Mouse (Mus musculus) MEL (cell line): ENCODE measurements at regions not wholly inside any gene's neighbourhood (a gene's known extent, or its start where the extent isn't known, plus 50 kb on each side); places are given as distances from the start of the nearest gene placed in this dataset.

Source experiments
- DNase-seq: peaks from one replicate; pipeline ENCODE4 v3.0.0; 2011; ENCODE audit warnings: low read depth, low spot score
- H3K27ac ChIP-seq: 2 replicates; pipeline ENCODE4 v1.5.1; 2012; ENCODE audit warnings: low read depth, mild to moderate bottlenecking, control low read depth, low read length, moderate library complexity; ENCODE audit not compliant: control insufficient read depth
- H3K27me3 ChIP-seq, 2 experiments: fragments of 150-350 bp in 1 of 2; sonication (generic) in 1 of 2; 2 replicates each; pipeline ENCODE4 v1.6.1; 2012; ENCODE audit warnings: low read length in 2 of 2, mild to moderate bottlenecking in 2 of 2, improper control_type of control experiment in 1 of 2, moderate library complexity in 1 of 2; ENCODE audit not compliant: insufficient read depth in 2 of 2, control insufficient read depth in 1 of 2
- H3K36me3 ChIP-seq, 2 experiments: 2 replicates each; pipeline ENCODE4 v1.6.1; 2012 to 2014; ENCODE audit warnings: low read length in 2 of 2, improper control_type of control experiment in 1 of 2, inconsistent platforms in 1 of 2, mild to moderate bottlenecking in 1 of 2; ENCODE audit not compliant: insufficient read depth in 2 of 2, control insufficient read depth in 1 of 2
- H3K4me1 ChIP-seq, 2 experiments: fragments of 150-350 bp in 1 of 2; sonication (generic) in 1 of 2; 2 replicates each; pipeline ENCODE4 v1.6.1; 2012; ENCODE audit warnings: low read length in 2 of 2, improper control_type of control experiment in 1 of 2, mild to moderate bottlenecking in 1 of 2; ENCODE audit not compliant: insufficient read depth in 2 of 2, control insufficient read depth in 1 of 2
- H3K4me3 ChIP-seq, 2 experiments: fragments of 150-350 bp in 1 of 2; sonication (generic) in 1 of 2; 2 replicates each; pipeline ENCODE4 v1.5.1; 2012; ENCODE audit warnings: low read depth in 2 of 2, low read length in 2 of 2, mild to moderate bottlenecking in 2 of 2, moderate library complexity in 2 of 2, control low read depth in 1 of 2, improper control_type of control experiment in 1 of 2; ENCODE audit not compliant: control insufficient read depth in 1 of 2, insufficient read depth in 1 of 2
- H3K79me2 ChIP-seq: 2 replicates; pipeline ENCODE4 v1.6.1; 2012; ENCODE audit warnings: mild to moderate bottlenecking, low read length, moderate library complexity; ENCODE audit not compliant: control insufficient read depth, poor library complexity, insufficient read depth
- H3K9ac ChIP-seq: 2 replicates; pipeline ENCODE4 v1.6.1; 2012; ENCODE audit warnings: low read depth, mild to moderate bottlenecking, control low read depth, low read length, moderate library complexity; ENCODE audit not compliant: control insufficient read depth, poor library complexity, severe bottlenecking
- H3K9me3 ChIP-seq: fragments of 150-350 bp; sonication (generic); replicated peaks from 2 replicates; pipeline ENCODE4 v1.6.1; 2012; ENCODE audit warnings: mild to moderate bottlenecking, low read length, improper control_type of control experiment, moderate library complexity; ENCODE audit not compliant: insufficient read depth
- BHLHE40 ChIP-seq: IDR thresholded peaks from 2 replicates; pipeline ENCODE4 v1.6.1; 2012; ENCODE audit warnings: low read depth, mild to moderate bottlenecking, inconsistent platforms, low read length, improper control_type of control experiment, borderline replicate concordance
- CHD1 ChIP-seq: IDR thresholded peaks from 2 replicates; pipeline ENCODE4 v1.6.1; 2012; ENCODE audit warnings: low read depth, mild to moderate bottlenecking, inconsistent platforms, low read length, improper control_type of control experiment
- CHD2 ChIP-seq: IDR thresholded peaks from 2 replicates; pipeline ENCODE4 v1.6.1; 2011; ENCODE audit warnings: low read length, improper control_type of control experiment
- ETS1 ChIP-seq: IDR thresholded peaks from 2 replicates; pipeline ENCODE4 v1.6.1; 2012; ENCODE audit warnings: low read depth, mild to moderate bottlenecking, inconsistent platforms, low read length, improper control_type of control experiment, moderate library complexity
- GATA1 ChIP-seq: IDR thresholded peaks from 2 replicates; pipeline ENCODE4 v1.6.1; 2011; ENCODE audit warnings: low read depth, low read length, improper control_type of control experiment
- JUND ChIP-seq: IDR thresholded peaks from 2 replicates; pipeline ENCODE4 v1.6.1; 2011; ENCODE audit warnings: low read depth, mild to moderate bottlenecking, improper control_type of control experiment, low read length
- MAFK ChIP-seq: IDR thresholded peaks from 2 replicates; pipeline ENCODE4 v1.6.1; 2011; ENCODE audit warnings: low read depth, mild to moderate bottlenecking, low read length, improper control_type of control experiment, borderline replicate concordance
- MAX ChIP-seq: IDR thresholded peaks from 2 replicates; pipeline ENCODE4 v1.6.1; 2011; ENCODE audit warnings: low read length, improper control_type of control experiment
- MYB ChIP-seq: IDR thresholded peaks from 2 replicates; pipeline ENCODE4 v1.6.1; 2011; ENCODE audit warnings: mild to moderate bottlenecking, low read depth, low read length, improper control_type of control experiment
- MYC ChIP-seq: IDR thresholded peaks from 2 replicates; pipeline ENCODE4 v1.6.1; 2011; ENCODE audit warnings: low read depth, mild to moderate bottlenecking, low read length, improper control_type of control experiment, moderate library complexity
- NELFE ChIP-seq: IDR thresholded peaks from 2 replicates; pipeline ENCODE4 v1.6.1; 2011; ENCODE audit warnings: low read depth, low read length, improper control_type of control experiment
- NRF1 ChIP-seq: IDR thresholded peaks from 2 replicates; pipeline ENCODE4 v1.6.1; 2014; ENCODE audit warnings: low read depth, mild to moderate bottlenecking, inconsistent platforms, low read length, improper control_type of control experiment, moderate library complexity; ENCODE audit not compliant: poor library complexity, insufficient read depth, severe bottlenecking
- POLR2AphosphoS2 ChIP-seq: IDR thresholded peaks from 2 replicates; pipeline ENCODE4 v1.6.1; 2011; ENCODE audit warnings: low read length, improper control_type of control experiment
- RAD21 ChIP-seq: IDR thresholded peaks from 2 replicates; pipeline ENCODE4 v1.6.1; 2011; ENCODE audit warnings: mild to moderate bottlenecking, low read depth, low read length, improper control_type of control experiment
- SMC3 ChIP-seq: IDR thresholded peaks from 2 replicates; pipeline ENCODE4 v1.6.1; 2011; ENCODE audit warnings: low read depth, low read length, improper control_type of control experiment
- TBP ChIP-seq: IDR thresholded peaks from 2 replicates; pipeline ENCODE4 v1.8.0; 2011; ENCODE audit warnings: low read depth, low read length, improper control_type of control experiment
- USF1 ChIP-seq: IDR thresholded peaks from 2 replicates; pipeline ENCODE4 v1.6.1; 2014; ENCODE audit warnings: low read depth, mild to moderate bottlenecking, inconsistent platforms, low read length, improper control_type of control experiment, moderate library complexity
- ZKSCAN1 ChIP-seq: IDR thresholded peaks from 2 replicates; pipeline ENCODE4 v1.6.1; 2012; ENCODE audit warnings: low read depth, mild to moderate bottlenecking, inconsistent platforms, low read length, improper control_type of control experiment, moderate library complexity
- ZMIZ1 ChIP-seq: IDR thresholded peaks from 2 replicates; pipeline ENCODE4 v1.6.1; 2012; ENCODE audit warnings: low read depth, mild to moderate bottlenecking, inconsistent platforms, low read length, improper control_type of control experiment, moderate library complexity

DNA sequence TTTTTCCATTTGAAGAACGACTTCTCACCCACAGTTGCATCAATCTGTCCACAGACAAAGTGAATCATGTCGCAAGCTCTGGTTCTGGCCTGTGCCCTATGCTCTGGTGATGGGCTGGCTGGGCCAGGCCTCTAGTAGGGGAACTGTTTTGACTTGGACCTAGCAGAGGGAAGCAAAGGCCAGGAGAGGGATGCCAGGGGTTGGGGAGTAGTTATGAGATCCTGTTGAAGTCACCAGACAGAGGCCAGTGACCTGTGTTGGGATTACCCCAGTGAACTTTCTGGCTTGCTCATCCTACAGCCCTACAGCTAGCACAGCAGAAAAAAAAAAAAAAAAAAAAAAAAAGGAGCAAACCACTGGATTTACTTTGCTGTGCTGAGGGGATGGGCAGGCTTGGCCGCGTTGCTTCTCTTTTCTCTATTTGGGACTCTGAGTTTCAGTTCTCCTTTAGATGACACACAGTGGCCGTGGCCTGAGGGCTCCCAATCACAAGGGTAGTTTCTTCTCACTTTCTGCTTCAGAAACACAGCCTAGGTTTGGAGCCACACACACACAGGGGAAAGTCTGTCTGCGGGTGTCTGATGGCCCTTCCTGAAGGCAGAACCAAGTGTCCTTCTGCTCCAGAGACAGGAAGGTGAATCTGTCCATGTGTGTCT, 228.2 kb downstream of the Uaca start:
- H3K4me1 ChIP-seq = no peaks in the 10 kb centered on the region
- H3K4me3 ChIP-seq = no peak overlapping the region
- no peak overlapping the region for H3K27ac ChIP-seq
- H3K36me3 ChIP-seq = no peaks in the 10 kb centered on the region
- H3K79me2 ChIP-seq = no peaks in the 10 kb centered on the region
- H3K9ac ChIP-seq = no peak overlapping the region
- TF ChIP-seq ZMIZ1 (no peak), MAX (no peak), SMC3 (no peak), MAFK (no peak), NELFE (no peak), BHLHE40 (no peak), JUND (no peak), MYB (no peak), ETS1 (no peak), POLR2AphosphoS2 (no peak), ZKSCAN1 (no peak)
- no peaks in the 10 kb centered on the region for H3K9me3 ChIP-seq
- no peaks in the 10 kb centered on the region for H3K27me3 ChIP-seq
- no peak for DNase-seq

DNA sequence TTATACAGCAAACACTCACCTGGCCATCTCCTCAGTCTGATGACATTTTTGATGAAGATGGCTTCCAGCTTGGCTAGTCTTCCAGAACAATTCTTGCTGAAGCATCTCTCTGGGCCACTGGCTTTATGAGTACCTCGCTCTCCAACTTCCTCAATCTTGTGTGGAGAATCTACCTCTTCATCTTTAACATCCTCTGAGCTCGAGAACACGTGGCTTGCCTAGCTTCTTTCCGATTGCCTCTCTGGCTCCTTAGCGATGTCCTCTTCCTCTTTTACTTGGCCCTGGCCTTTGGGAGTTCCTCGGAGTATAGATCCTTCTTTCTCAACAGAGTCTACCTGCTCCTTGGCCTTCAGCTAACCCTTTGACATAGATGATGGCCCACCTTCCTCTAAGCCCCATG, 231.0 kb downstream of the Uaca start:
- no peaks in the 10 kb centered on the region for H3K9me3 ChIP-seq
- no peak overlapping the region for H3K9ac ChIP-seq
- H3K4me1 ChIP-seq = no peaks in the 10 kb centered on the region
- H3K27ac ChIP-seq = no peak overlapping the region
- no peaks in the 10 kb centered on the region for H3K36me3 ChIP-seq
- peak; percentile 31 for DNase-seq
- no peaks in the 10 kb centered on the region for H3K79me2 ChIP-seq
- H3K27me3 ChIP-seq = no peaks in the 10 kb centered on the region
- H3K4me3 ChIP-seq = no peak overlapping the region
- TF ChIP-seq CHD1 = no peak
- TF ChIP-seq TBP = 0 out of 2 replicates have a peak, but pooled peaks have one; percentile 28
- TF ChIP-seq GATA1 = no peak
- TF ChIP-seq MAFK = no peak
- TF ChIP-seq POLR2AphosphoS2 = no peak
- TF ChIP-seq MYB = no peak
- TF ChIP-seq NRF1 = no peak
- TF ChIP-seq ZKSCAN1 = no peak
- no peak for TF ChIP-seq BHLHE40
- TF ChIP-seq CHD2 = no peak
- peak; percentile 40; the same call in 1 of the 2 replicates for TF ChIP-seq USF1
- TF ChIP-seq MYC = no peak
- TF ChIP-seq MAX = peak; percentile 43; the same call in 1 of the 2 replicates
- no peak for TF ChIP-seq NELFE
- no peak for TF ChIP-seq RAD21
